Mouse (Mus musculus) hindbrain, embryonic 14.5 days (tissue): ENCODE data around the gene Phospho1. TPM values are rescaled to one million over a fixed set of nuclear protein-coding genes. Genes with fewer than 3 reads are reported as not detected.

ENCODE experiments used
- ATAC-seq: fragments of 200-750 bp; cut with Nextera tagmentation; 2 replicates; pipeline ENCODE4 v1.8.0; 2017; ENCODE audit warnings: moderate number of reproducible peaks, mild to moderate bottlenecking, moderate TSS enrichment, moderate library complexity; ENCODE audit not compliant: low FRiP score
- DNase-seq: peaks from one replicate; pipeline ENCODE4 v3.0.0-alpha.2; 2015; ENCODE audit warnings: low spot score
- H3K27ac ChIP-seq: fragments of 300-500 bp; sonication (generic); 2 replicates; pipeline ENCODE4 v1.5.1; 2014; ENCODE audit warnings: mild to moderate bottlenecking, moderate library complexity
- H3K27me3 ChIP-seq: fragments of 300-500 bp; sonication (generic); 2 replicates; pipeline ENCODE4 v1.6.1; 2014; ENCODE audit warnings: mild to moderate bottlenecking, low read length, mixed read lengths; ENCODE audit not compliant: control insufficient read depth, insufficient read depth
- H3K36me3 ChIP-seq: fragments of 300-500 bp; sonication (generic); replicated peaks from 2 replicates; pipeline ENCODE4 v1.6.1; 2014; ENCODE audit not compliant: control insufficient read depth, insufficient read depth
- H3K4me1 ChIP-seq: fragments of 300-500 bp; sonication (generic); replicated peaks from 2 replicates; pipeline ENCODE4 v1.6.1; 2014; ENCODE audit warnings: antibody characterized with exemption, low read length, mixed read lengths; ENCODE audit not compliant: control insufficient read depth, insufficient read depth
- H3K4me2 ChIP-seq: fragments of 300-500 bp; sonication (generic); replicated peaks from 2 replicates; pipeline ENCODE4 v1.6.1; 2014; ENCODE audit warnings: mild to moderate bottlenecking, moderate library complexity
- H3K4me3 ChIP-seq: fragments of 300-500 bp; sonication (generic); replicated peaks from 2 replicates; pipeline ENCODE4 v1.5.1; 2014; ENCODE audit warnings: mild to moderate bottlenecking, low read length
- H3K9ac ChIP-seq: fragments of 300-500 bp; sonication (generic); 2 replicates; pipeline ENCODE4 v1.6.1; 2014
- H3K9me3 ChIP-seq: fragments of 300-500 bp; sonication (generic); 2 replicates; pipeline ENCODE4 v1.6.1; 2016; ENCODE audit warnings: low read length; ENCODE audit not compliant: control insufficient read depth
- WGBS: fragments of 180-500 bp; shearing (Covaris S2); extraction: QIAGEN DNeasy Blood & Tissue Kit; methylation state at CpG from one replicate; pipeline ENCODE4 v1.1.7; 2014; 5-methylcytosine and 5-hydroxymethylcytosine counted together
- polyA plus RNA-seq: library from polyadenylated mRNA; unstranded; fragments of >200 nt; fragmentation: Nextera tagmentation; extraction: Ambion mirVana; gene quantifications from 2 replicates; pipeline ENCODE4 v1.2.1, GENCODE M21; 2014

The Phospho1 gene
- polyA plus RNA-seq, 1 experiment from 2014 or later: 0.37 TPM

- H3K36me3 ChIP-seq: no peaks in the 10 kb centered on the region
- H3K4me3 ChIP-seq: no peak overlapping the region
- no peak overlapping the region for H3K9ac ChIP-seq
- no peaks in the 10 kb centered on the region for H3K9me3 ChIP-seq
- peaks cover 35% of the 10 kb centered on the region for H3K27me3 ChIP-seq
- DNase-seq (no peak), ATAC-seq (no peak)
- no peak overlapping the region for H3K27ac ChIP-seq
- WGBS: 93% methylated on average over 4 of the region's 4 CpGs
- no peak overlapping the region for H3K4me2 ChIP-seq
- no peaks in the 10 kb centered on the region; the same call in 1 of the 2 replicates for H3K4me1 ChIP-seq
Observed at GRCm38 (mm10) chr11:95822437-95822836, 1.9 kb upstream of the Phospho1 start.

GRCm38 (mm10) chr11:95824877-95825243, 561 bp downstream of the Phospho1 start:
- DNase-seq (no peak), ATAC-seq (no peak; the same call in 1 of the 2 replicates)
- H3K27me3 ChIP-seq: peaks cover 58% of the 10 kb centered on the region
- H3K27ac ChIP-seq: no peak overlapping the region
- peak overlapping the region; percentile 61 for H3K9ac ChIP-seq
- no peaks in the 10 kb centered on the region for H3K9me3 ChIP-seq
- WGBS: 1% methylated on average over 11 of the region's 11 CpGs
- peak overlapping the region; percentile 54 for H3K4me3 ChIP-seq
- no peaks in the 10 kb centered on the region; the same call in 1 of the 2 replicates for H3K4me1 ChIP-seq
- H3K36me3 ChIP-seq: no peaks in the 10 kb centered on the region
- peak overlapping the region; percentile 75 for H3K4me2 ChIP-seq

GRCm38 (mm10) chr11:95825625-95826024, 1.3 kb downstream of the Phospho1 start:
- Histone ChIP-seq H3K4me2 (no peak overlapping the region), H3K9me3 (no peaks in the 10 kb centered on the region), H3K9ac (no peak overlapping the region), H3K27me3 (peaks cover 65% of the 10 kb centered on the region), H3K4me1 (peaks cover 4% of the 10 kb centered on the region; the same call in 1 of the 2 replicates), H3K27ac (no peak overlapping the region), H3K36me3 (no peaks in the 10 kb centered on the region), H3K4me3 (no peak overlapping the region)
- ATAC-seq (no peak), DNase-seq (no peak)
- 48% methylated on average over 3 of the region's 3 CpGs for WGBS

GRCm38 (mm10) chr11:95826317-95827167, 2.2 kb downstream of the Phospho1 start:
- no peak overlapping the region for H3K27ac ChIP-seq
- 55% methylated on average over 6 of the region's 6 CpGs for WGBS
- DNase-seq (no peak), ATAC-seq (no peak)
- no peak overlapping the region for H3K9ac ChIP-seq
- no peak overlapping the region for H3K4me2 ChIP-seq
- H3K4me1 ChIP-seq: peaks cover 11% of the 10 kb centered on the region; the same call in 1 of the 2 replicates
- no peak overlapping the region for H3K4me3 ChIP-seq
- no peaks in the 10 kb centered on the region for H3K9me3 ChIP-seq
- peaks cover 75% of the 10 kb centered on the region for H3K27me3 ChIP-seq
- H3K36me3 ChIP-seq: no peaks in the 10 kb centered on the region

- Histone ChIP-seq H3K4me1 (peaks cover 11% of the 10 kb centered on the region; the same call in 1 of the 2 replicates), H3K9me3 (no peaks in the 10 kb centered on the region), H3K27ac (no peak overlapping the region), H3K36me3 (no peaks in the 10 kb centered on the region), H3K4me2 (no peak overlapping the region), H3K4me3 (no peak overlapping the region), H3K9ac (no peak overlapping the region), H3K27me3 (peaks cover 80% of the 10 kb centered on the region)
- 17% methylated on average over 3 of the region's 3 CpGs for WGBS
- ATAC-seq: no peak
- DNase-seq: no peak
Observed at GRCm38 (mm10) chr11:95827168-95827447, 2.8 kb downstream of the Phospho1 start.

GRCm38 (mm10) chr11:95827464-95828085, 3.3 kb downstream of the Phospho1 start:
- Histone ChIP-seq H3K4me3 (no peak overlapping the region), H3K9ac (no peak overlapping the region), H3K4me1 (peaks cover 11% of the 10 kb centered on the region; the same call in 1 of the 2 replicates), H3K4me2 (no peak overlapping the region), H3K27me3 (peaks cover 83% of the 10 kb centered on the region), H3K27ac (no peak overlapping the region), H3K36me3 (no peaks in the 10 kb centered on the region), H3K9me3 (no peaks in the 10 kb centered on the region)
- ATAC-seq: no peak
- WGBS: 18% methylated on average over 3 of the region's 3 CpGs
- DNase-seq: peak; percentile 87

GRCm38 (mm10) chr11:95828181-95828964, 4.1 kb downstream of the Phospho1 start:
- DNase-seq: no peak
- peaks cover 11% of the 10 kb centered on the region; the same call in 1 of the 2 replicates for H3K4me1 ChIP-seq
- H3K9ac ChIP-seq: no peak overlapping the region
- ATAC-seq: no peak
- H3K36me3 ChIP-seq: no peaks in the 10 kb centered on the region
- H3K9me3 ChIP-seq: no peaks in the 10 kb centered on the region
- peaks cover 83% of the 10 kb centered on the region for H3K27me3 ChIP-seq
- H3K4me2 ChIP-seq: no peak overlapping the region
- no peak overlapping the region for H3K4me3 ChIP-seq
- no peak overlapping the region for H3K27ac ChIP-seq
- 81% methylated on average over 11 of the region's 11 CpGs for WGBS

GRCm38 (mm10) chr11:95829526-95830050, 5.3 kb downstream of the Phospho1 start:
- DNase-seq: no peak
- no peak for ATAC-seq
- Histone ChIP-seq H3K4me3 (no peak overlapping the region), H3K9me3 (no peaks in the 10 kb centered on the region), H3K27me3 (peaks cover 93% of the 10 kb centered on the region), H3K36me3 (no peaks in the 10 kb centered on the region), H3K4me1 (peaks cover 15% of the 10 kb centered on the region; the same call in 1 of the 2 replicates), H3K27ac (no peak overlapping the region), H3K4me2 (no peak overlapping the region), H3K9ac (no peak overlapping the region)
- 36% methylated on average over 4 of the region's 4 CpGs for WGBS
